Mouse (Mus musculus): Measurements from ENCODE around the gene Ifitm3.
A peak's percentile ranks its signal among the peaks of the same experiment; 100 is the strongest.
"Not testable (repeated sequence)": the region's sequence is repeated elsewhere in the genome, so short reads cannot be mapped to it uniquely, and the experiment has no call there.

Ifitm3 gene

GRCm38 (mm10) chr7:141032458-141033167 is 22.0 kb upstream of the Ifitm3 start:
- DNase-seq (ENCODE audit: low read depth, low spot score) = no peak

GRCm38 (mm10) chr7:141030390-141030789 is 19.8 kb upstream of the Ifitm3 start:
- DNase-seq (ENCODE audit: low read depth, low spot score) = no peak

DNA sequence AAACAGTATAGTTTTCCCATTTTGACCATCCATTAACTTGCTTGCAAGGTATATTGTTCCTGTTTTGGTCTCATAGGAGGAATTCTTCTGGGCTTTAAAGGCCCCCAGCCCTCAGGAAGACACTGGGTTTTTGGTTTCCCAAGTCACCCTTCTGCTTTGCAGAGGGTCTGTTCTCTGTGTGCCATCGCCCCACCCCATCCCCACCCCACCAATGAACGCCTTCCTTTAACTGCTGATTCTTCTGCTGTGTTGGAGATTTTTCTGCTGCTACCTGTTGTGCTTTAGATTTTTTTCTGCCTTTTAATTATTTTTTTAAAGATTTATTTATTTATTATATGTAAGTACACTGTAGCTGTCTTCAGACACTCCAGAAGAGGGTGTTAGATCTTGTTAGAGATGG is 18.3 kb upstream of the Ifitm3 start, which contains the start of gene Gm17387:
TSS of gene Gm17387 (plus strand) at position 301 of the 400 bp plus-strand sequence.
- no peak for DNase-seq (ENCODE audit: low read depth, low spot score)

DNA sequence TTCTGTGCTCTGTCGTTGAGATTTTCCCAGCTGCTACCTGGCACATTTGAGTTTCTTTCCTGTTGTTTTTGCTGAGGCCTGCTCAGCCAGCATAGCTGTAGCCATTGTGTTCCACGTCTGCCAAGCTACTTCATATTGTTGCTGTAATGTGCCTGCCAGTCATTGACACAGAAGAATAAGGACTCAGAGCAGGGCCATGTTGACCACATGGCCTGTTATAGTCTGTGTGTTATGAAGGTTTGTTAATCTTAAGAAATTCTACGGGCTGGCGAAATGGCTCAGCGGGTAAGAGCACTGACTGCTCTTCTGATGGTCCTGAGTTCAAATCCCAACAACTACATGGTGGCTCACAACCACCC is 16.1 kb upstream of the Ifitm3 start:
- DNase-seq (ENCODE audit: low read depth, low spot score) = no peak

DNA sequence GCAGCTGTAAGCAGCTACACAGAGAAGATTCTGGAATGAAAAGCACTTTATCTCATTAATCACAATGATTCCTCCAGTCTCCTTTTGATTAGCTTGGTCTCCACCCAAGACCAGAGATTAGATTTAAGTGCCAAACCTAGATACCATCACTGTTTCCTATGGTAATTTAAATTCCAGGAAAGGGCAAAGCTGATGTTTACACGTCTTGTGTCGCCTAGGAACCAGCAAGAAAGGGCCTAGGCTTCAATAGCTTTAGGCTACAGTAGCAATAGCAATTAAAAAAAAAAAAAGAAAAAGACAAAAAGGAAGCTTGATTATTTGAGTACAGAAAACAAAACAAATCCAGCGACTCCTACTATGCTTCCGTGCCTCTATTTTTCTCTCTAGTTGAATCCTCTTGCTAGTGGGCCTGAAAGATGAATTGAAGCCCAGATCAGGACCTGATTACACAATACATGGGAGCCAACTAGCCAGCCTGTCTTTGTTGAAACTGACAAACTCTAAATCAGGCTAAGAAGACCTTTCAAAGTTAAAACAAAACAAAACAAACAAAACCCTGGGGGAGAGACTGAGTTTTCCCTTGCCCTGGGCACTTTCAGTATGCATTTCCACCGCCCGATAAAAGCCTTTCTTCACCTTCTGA is 15.6 kb upstream of the Ifitm3 start:
- no peak for DNase-seq (ENCODE audit: low read depth, low spot score)

DNA sequence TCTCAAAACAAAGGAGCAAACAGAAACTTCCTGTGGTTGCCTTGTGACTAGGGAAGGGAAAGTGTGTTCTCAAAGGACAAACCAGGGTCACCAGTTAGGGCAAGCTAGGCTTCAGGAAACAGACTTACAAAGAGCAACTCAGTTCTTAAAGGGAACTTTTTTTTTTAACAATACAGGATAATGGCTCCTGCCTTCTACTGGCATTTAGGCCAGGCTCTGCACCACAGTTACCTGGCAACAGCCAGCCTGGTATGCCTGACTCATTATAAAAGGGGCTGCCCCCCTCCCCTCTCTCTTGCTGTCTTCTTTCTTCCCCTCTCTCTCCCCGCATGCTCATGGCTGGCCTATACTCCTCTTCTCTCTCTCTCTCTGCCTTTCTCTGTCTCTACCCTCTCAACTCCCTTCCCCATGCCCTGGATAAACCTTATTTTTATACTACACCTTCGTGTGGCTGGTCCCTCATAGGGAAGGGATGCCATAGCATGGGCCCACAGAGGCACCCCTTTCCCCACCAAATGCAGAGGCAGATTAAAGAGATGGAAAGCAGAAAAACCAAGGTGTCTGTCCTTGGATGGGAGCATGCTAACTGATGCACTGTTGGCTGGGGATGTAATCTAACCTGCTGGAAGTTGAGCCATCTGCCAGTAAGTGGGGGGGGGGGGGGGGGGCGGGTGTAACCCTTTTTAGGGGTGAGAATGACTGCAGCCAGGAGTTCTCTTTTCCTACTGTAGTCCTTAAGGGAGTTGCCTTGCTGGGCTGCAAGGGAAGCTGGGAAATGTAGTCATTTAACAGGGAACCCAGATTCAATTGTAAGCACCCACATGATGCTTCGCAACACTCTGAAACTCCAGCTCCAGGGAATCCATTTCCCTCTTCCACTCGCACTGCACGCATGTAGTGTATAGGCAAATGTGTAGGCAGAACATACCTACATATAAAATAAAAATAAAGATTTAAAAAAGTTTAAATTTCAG is 14.6 kb upstream of the Ifitm3 start:
- no peak for DNase-seq (ENCODE audit: low read depth, low spot score)

- DNase-seq (ENCODE audit: low read depth, low spot score) = no peak
These were observed 11.2 kb upstream of the Ifitm3 start for GRCm38 (mm10) chr7:141021489-141022449.

DNA sequence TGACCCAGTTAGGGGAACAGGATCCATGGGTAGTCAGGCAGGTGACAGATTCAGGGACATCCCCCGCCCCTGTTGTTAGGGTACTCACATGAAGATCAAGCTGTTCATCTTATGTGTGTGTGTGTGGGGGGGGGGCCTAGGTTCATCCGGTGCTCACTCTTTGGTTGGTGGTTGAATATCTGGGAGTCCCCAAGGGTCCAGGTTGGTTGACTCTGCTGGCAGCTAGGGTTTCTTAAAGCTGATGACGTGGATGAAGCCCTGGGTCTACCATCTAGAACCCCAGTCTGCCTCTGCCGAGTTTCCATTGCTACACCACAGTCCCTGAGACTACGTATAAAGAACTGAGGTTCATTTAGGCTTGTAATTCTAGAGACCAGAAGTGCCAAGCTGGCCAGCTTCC is 8.5 kb upstream of the Ifitm3 start:
- DNase-seq (ENCODE audit: low read depth, low spot score) = no peak

DNA sequence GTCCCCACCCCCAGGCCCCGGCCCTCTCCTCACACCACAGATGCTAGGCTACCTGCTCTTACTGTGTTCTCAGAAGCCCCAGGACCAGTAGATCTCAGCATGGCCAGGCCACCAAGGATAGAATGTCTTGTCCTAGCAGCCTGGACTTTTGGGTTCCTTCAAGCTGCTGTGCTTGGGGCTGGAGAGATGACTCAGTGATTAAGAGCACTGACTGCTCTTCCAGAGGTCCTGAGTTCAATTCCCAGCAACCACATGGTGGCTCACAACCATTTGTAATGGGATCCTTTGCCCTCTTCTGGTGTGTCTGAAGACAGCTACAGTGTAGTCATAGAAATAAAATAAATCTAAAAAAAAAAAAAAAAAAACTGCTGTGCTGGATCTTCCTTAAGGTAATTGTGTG is 7.3 kb upstream of the Ifitm3 start, which contains the start of gene Ifitm6:
TSS of gene Ifitm6 (minus strand) at position 101 of the 400 bp plus-strand sequence.
- DNase-seq (ENCODE audit: low read depth, low spot score) = not testable (repeated sequence)

DNA sequence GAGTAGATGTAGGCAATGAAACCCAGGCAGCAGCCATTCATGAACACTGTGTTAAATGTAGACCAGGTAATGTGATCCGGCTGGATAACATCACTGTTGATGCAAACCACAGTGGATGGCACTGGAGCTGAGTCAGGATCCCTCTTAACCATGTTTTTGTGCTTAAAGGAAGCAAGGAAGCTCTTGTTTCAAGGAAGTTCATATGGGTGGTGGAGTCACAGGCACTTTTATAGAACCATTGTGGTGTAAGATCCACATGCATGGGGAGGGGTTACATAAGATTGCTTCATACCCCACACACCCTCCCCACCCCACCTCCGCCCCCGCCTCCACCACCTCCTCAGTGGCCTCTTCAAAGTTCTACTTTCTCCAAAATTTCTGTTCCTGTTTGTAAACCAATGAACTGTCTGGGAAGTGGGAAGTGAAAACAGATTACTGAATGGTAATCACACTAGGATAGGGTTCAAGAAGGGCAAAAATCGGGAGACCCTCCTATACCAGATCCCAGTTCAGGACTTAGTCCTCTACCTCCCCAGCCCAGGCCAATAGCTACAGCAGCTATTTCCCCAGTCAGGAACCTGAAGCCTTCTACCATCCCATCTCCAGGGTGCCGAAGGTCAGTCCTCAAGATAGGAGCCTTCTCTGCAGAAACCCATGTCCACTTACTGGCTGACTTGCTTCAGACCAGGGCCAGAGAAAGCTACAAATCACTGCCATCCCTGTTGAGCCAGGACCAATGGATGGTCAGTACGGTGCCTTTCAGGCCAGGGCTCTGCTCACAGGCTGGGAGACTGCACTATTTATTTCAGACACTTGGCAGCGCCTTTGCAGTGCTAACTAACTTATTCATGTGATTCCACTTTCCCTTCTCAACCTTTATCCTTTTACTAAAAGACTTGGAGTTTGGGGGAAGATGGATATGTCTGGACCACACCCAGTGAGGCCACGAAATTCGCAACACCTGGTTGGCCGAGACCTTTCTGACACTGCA is 6.4 kb upstream of the Ifitm3 start:
- DNase-seq (ENCODE audit: low read depth, low spot score) = no peak

DNA sequence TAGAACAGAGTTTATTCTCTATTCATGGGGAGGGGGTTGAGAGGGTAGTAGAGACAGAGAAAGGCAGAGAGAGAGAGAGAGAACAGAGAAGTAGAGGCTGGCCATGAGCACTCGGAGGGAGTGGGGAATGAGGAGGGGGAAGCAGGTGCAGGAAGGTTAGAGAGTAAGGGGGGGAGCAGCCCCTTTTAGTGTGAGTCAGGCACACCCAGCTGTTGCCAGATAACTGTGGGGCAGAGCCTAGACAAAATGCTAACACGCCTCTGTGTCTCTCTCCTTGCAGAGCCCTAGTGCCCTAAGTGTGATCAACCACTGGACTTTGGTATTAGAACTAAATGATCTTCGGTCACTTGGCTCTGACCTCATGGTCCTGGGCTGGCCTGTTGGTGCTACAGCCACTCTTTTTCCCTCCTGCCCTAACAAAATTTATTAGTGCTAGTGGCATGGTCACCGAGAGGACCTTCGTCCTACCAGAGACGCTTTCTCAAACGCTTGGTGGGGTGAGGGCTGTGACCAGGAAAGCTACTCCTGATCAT is 734 bp upstream of the Ifitm3 start:
- no peak for DNase-seq (ENCODE audit: low read depth, low spot score)

- DNase-seq (ENCODE audit: low read depth, low spot score) = no peak
These were observed 905 bp downstream of the Ifitm3 start for GRCm38 (mm10) chr7:141009665-141010064.

DNA sequence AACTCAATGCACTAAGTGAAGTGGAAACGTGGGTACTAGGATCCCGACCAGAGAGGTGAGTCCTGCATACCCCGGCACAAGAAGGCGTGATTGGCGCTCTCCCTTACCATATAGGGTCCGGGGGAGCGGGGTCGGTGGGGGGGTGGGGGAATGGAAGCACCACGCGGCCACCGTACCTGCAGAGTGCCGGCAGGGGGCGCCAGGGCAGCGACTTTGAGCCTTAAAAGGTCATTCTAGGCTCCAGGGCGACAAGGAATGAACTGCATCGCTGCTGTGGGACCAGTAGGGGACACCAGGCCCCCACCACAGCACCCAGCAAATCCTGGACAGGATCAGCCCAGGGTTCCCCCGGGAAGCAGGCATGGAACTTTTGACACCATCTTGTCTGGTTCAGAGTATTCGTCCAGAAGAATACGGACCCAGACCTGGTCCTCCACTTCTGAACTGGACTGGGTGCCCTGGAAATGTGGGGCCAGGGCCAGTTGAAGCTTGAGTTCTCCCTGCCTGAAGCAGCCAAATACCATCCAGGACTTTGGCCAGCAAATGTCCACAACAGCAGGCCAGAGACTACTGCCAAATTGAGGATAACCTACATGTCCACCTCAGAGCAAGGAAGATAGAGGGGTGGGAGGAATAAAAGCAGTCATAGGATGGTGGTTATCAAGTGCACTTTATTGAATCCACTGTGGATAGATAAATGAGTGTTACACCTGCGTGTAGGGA is 1.5 kb downstream of the Ifitm3 start:
- peak; percentile 81 for DNase-seq (ENCODE audit: low read depth, low spot score)

GRCm38 (mm10) chr7:141008312-141008761 is 2.2 kb downstream of the Ifitm3 start:
- no peak for DNase-seq (ENCODE audit: low read depth, low spot score)

- DNase-seq (ENCODE audit: low read depth, low spot score) = no peak
These were observed 3.7 kb downstream of the Ifitm3 start for GRCm38 (mm10) chr7:141006914-141007313.

- DNase-seq (ENCODE audit: low read depth, low spot score) = no peak
These were observed 4.1 kb downstream of the Ifitm3 start for GRCm38 (mm10) chr7:141006446-141006845.

DNA sequence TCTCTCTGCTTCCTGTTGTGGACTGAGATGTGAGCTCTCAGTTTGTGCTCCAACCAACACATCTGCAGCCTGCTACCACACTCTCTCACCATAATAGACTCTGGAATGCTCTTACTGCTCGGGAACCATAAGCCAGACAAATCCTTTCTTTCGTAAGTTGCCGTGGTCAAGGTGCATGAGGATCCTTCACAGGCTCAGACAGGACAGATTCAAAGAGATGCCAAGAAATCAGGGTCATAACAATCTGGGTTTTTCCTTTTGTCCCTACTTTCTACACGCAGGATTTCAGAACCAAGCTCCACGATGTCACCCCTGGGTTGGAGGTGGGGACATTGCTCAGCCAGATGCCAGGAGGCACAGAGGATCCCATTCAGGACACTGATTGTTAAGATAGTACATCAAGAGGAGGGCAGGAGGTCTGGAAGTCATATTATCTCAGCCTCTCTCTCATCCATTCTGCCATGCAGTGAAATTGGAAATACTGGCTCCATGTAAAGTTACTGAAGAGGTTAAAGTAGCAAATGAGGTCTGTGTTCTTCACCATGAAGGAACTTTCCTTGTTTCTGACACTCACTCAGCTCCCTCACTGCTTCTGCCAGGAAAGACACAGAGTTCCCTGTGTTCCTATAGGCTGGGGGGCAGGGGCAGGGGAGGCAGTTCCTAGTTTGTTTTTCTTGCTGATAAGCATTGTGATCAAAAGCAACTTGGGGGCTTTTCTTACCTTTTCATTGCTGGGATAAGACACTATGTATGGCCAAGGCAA is 7.1 kb downstream of the Ifitm3 start:
- no peak for DNase-seq (ENCODE audit: low read depth, low spot score)

Data from A20 (cell line).